Mouse (Mus musculus): ENCODE measurements around the gene Gm49336. TPM values are rescaled to one million over a fixed set of nuclear protein-coding genes. Genes with fewer than 3 reads are reported as not detected.
A peak's percentile ranks its signal among the peaks of the same experiment; 100 is the strongest.

Gm49336 gene
- total RNA-seq, 1 experiment from 2014 or later: 118 TPM

DNA sequence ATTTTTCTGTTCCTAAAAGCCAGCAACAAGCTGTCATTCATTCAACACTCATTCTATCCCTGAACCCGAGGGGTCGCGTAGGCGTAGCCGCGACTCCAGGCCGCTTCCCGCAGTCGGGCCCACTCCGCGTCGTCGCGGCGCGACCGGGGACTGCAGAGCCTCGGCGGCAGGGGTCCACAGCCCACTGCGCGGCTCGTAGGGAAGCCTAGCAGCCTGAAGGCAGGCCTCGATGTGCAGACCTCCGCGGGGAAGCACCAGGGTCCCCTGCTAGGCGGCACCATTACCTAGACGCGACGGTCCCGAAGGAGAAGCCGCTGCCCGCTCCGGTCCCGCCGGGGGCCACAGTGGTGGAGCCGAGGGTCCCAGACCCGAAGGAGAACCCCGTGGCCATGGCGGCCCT lies 428 bp downstream of the Gm49336 start:
- ATAC-seq (replicated peaks; ENCODE audit: low read depth, poor library complexity, severe bottlenecking): peak; percentile 19; the same call in 1 of the 2 replicates

DNA sequence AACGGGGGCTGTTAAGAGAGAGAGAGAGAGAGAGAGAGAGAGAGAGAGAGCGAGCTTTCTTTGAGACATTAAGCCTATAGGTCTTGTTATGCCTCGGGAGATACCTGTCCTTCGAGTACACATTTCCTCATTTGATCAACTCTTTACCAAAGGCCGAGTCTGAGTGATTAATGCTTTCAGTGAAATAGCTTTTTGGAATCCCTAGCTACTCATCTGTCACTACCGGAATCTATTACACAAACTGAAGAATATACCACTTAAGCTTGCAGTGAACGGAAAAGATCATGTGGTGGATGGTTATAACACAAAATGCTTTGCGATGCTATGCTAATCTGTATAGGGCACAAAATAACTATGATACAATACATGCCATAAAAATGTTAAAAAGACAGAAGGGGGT lies 941 bp downstream of the Gm49336 start:
- ATAC-seq (replicated peaks; ENCODE audit: low read depth, poor library complexity, severe bottlenecking): no peak

DNA sequence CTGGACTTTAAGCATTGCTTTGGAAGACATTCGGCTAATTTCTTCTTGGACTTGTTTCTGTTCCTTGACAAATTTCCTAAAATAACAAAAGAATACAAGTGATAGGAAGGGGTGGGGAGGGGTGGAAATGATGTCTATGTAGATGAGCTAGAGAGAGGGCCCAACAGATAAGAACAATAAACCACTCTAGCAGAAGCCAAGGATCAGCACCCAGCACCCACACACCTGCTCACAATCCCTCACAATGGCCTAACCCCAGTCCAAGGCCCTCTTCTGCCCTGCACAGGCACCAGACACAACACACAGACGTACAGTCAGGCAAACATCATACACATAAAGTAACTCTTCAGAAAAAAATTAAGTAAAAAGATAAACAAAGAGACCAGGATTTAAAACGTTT lies 12.8 kb downstream of the Gm49336 start:
- ATAC-seq (replicated peaks; ENCODE audit: low read depth, poor library complexity, severe bottlenecking): no peak

DNA sequence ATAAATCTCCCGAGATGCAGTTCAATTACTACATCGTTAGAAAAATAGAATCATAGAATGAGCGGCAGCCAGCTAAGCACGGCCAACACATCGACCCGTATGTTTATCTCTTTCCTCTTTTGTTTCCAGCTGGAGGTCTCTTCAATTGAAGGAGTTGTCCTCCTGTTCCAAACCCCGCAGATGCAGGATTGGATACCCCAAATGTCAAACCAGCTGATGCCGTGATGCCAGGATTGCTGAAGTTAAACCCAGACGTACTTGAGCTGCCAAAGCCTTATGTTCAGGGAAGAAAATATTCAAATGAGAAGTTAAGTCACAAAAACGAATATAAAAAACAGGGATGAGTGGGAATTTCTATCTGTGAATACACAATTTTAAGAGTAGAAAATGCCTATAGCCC lies 31.4 kb downstream of the Gm49336 start:
- no peak for ATAC-seq (replicated peaks; ENCODE audit: low read depth, poor library complexity, severe bottlenecking)

DNA sequence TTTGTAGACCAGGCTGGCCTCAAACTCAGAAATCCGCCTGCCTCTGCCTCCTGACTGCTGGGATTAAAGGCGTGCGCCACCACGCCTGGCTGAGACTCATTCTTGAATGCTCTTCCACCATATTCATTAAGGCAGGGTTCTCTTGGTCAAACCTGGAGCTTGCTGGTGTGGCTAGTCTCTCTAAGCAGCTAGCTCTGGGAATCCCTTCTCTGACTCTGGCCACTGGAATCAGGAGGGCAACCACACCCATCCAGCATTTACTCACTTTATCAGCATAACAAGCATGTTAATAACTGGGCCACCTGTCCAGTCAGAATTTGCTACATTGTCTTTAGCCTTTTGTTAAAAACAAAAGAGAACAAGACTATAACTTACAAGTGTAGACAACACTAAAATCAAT lies 33.7 kb downstream of the Gm49336 start:
- no peak for ATAC-seq (replicated peaks; ENCODE audit: low read depth, poor library complexity, severe bottlenecking)

DNA sequence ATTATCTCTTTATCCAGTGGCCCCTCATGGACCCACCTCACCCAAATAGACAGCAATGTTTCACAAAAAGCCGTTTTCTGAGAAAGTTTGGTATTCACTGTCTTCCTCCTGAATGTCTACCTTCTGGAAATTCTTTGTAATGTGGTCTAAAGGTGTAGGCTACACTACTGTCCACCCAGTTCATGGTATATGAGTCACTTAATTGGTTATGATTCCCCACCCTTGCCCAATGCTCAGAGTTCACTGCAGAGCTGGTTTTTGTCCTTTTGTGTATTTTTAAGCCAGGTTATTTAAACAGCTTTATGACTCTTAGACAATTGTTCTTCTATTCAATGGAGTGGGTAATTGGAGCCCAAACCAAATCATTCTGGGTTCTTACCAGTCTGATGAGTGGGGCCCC lies 35.2 kb downstream of the Gm49336 start:
- ATAC-seq (replicated peaks; ENCODE audit: low read depth, poor library complexity, severe bottlenecking): no peak

DNA sequence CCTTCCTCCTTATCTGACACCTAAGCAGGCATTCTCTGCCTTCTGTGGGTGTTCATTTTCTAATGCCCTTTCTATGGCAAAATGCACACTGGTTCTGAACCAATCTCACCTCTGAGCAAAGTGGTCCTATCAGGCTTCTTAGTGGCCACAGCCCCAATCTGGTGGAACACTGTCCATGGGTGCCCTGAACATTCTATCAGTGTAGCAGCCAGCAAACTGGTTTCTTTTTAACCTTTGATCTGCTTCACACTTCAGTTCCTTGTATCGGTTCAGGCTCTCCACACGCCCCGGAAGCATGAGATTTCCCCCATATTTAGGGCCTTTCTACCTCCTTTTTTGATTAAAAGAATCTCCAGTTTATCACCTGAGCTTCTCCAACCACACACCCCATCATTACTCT lies 36.3 kb downstream of the Gm49336 start:
- no peak for ATAC-seq (replicated peaks; ENCODE audit: low read depth, poor library complexity, severe bottlenecking)

DNA sequence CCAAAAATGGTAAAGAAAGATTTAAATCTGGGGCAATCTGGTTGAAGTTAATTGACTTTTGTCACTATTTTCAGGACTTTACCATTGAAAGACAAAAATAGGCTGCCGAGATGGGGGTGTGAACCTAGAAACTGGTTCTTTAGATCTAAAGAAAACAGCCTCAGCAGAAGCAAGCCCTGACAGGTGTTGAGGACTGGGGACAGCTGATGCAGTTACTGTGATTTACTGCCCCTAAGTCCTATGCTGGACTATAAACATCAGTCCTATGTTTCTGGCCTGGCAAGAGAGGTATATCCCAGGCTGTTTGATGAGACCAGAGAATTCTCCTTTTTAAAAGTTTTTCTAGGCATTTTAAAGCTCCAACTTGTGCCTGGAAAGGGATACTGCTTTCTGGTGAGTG lies 37.3 kb downstream of the Gm49336 start:
- ATAC-seq (replicated peaks; ENCODE audit: low read depth, poor library complexity, severe bottlenecking): no peak

DNA sequence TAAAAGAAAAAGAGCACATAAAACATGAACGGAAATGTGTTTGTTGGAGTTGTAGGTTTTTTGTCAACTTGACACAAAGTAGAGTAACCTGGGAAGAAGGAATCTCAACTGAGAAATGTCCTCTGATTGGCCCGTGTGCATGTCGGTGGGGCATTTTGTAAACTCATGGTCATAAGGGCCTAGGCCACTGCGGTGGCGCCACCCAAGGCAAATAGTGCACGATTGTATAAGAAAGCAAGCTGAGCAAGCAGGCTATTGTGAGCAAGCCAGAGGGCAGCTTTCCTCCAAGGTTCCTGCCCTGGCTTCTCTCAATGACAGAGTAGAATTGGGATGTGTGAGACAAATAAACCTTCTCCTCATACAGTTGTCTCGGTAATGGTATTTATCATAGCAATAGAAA lies 42.1 kb downstream of the Gm49336 start:
- no peak for ATAC-seq (replicated peaks; ENCODE audit: low read depth, poor library complexity, severe bottlenecking)

DNA sequence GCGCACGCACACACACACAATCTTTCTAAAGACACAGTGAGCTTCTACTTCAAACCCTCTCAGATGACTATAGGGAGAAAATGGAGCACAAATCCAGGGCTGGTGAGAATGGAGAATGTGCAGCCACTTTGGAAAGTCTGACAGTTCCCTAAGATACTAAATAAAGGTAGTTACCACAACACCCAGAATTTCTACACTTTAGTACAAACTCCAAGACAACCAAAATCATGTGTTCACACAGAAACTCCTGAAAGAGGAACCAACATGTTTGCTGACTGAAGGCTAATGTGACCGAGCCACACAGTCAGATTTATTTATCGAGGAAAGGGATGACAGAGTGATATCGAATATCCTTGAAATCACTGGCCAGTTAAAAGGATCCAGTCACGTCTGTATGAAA lies 46.3 kb downstream of the Gm49336 start:
- 0 out of 2 replicates have a peak, but pooled peaks have one; percentile 29 for ATAC-seq (replicated peaks; ENCODE audit: low read depth, poor library complexity, severe bottlenecking)

DNA sequence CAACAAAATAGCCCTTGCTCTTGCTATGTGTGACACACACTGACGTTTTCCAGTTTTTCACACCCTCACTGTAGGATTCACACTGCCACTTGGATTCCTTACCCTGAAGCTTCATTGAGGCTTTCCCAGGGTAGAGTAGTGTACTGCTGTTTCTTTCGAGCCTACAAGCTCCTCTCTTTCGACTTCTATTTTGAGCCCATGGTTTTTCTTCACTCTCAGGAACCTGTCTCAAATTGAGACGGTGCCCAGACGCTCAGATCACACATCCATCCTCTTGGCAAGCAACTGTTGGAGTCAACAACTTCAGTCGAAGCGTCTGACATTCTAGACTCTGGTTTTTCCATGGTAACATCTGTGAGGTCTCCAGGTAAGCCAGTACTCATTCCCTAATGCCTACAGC lies 54.4 kb downstream of the Gm49336 start, which contains the start of gene Atp8a2:
Gene Atp8a2, minus strand, starts transcription at position 296 of the 400 bp plus-strand sequence.
- no peak for ATAC-seq (replicated peaks; ENCODE audit: low read depth, poor library complexity, severe bottlenecking)

DNA sequence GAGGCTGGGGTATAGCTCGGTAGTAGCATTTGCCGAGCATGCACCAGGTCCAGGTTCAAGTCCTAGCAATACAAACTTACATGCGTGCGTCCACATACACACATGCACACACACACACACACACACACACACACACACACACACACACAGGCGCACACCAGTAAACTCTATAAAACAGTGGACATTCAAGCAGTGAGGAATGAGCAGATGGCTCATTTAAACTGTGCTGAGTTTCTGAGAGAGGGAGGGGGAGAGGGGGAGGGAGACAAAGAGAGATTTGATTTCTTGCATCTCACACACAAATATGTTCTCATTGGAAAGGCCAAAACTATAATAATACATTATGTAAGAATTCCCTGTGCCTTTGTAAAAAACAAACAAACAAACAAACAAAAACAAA lies 55.3 kb downstream of the Gm49336 start:
- ATAC-seq (replicated peaks; ENCODE audit: low read depth, poor library complexity, severe bottlenecking): no peak

DNA sequence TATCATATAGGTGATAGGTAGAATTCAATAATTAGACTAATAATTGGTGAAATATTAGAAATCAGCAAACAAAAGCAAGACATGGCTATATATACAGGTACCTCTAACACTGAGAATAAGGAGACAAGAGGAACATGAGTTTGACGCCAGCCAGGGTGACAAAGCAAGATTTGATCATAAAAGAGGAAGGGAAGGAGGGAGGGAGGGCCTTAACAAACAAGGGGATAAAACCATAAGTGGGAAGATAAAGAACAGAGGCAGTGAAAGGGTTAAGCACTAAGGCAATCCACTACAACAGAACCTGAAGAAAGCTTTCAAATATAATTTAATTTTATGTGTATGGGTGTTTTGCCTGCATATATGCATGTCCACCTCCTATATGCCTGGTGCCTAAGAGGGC lies 56.7 kb downstream of the Gm49336 start:
- peak; percentile 80 for ATAC-seq (replicated peaks; ENCODE audit: low read depth, poor library complexity, severe bottlenecking)

DNA sequence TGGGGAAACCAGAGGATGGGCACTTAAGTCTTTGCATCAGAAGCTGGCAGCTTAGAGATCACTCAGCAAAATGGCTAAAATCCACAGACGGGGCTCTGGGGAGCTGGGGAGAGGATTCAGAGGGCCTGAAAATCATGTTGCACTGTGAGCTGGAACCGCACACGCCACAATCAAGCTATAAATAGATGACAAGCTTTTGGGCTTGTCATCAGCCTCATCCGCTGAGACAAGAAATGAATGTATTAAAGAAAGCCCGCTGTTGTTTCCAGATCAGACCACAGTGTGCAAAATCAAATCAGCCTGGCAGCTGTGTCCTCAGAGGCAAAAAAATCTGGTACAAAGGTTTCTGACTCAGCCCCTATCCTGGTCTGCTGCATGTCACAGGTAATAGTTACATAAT lies 61.5 kb downstream of the Gm49336 start:
- no peak for ATAC-seq (replicated peaks; ENCODE audit: low read depth, poor library complexity, severe bottlenecking)

DNA sequence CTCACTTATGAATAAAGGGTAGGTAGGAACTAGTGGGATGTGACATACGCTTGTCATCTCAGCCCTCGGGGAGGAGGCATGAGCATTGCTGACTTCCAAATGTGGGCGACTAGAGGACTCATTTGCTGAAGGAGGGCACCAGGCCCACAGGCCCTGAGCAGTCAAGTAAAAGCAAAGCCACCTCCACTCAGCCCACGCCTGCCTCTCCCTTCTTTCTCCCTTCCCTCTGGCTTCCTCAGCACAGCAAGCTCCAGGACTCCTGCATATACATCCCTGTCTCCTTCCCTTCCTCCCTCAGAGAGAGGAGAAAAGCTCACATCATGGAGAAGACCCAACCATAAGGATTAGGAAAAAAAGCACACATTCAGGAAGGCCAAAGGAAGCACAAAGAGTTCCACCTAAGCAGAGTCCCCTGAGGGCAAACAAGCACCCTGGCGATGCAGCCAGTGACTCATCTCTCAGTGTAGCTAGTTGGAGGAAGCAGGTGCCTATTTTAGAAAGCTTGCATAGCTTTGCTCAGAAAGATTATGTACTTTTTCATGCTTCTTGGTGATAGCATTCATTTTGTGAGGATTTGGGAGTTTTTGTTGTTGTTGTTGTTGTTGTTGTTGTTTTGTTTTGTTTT lies 63.0 kb downstream of the Gm49336 start:
- ATAC-seq (replicated peaks; ENCODE audit: low read depth, poor library complexity, severe bottlenecking): no peak

DNA sequence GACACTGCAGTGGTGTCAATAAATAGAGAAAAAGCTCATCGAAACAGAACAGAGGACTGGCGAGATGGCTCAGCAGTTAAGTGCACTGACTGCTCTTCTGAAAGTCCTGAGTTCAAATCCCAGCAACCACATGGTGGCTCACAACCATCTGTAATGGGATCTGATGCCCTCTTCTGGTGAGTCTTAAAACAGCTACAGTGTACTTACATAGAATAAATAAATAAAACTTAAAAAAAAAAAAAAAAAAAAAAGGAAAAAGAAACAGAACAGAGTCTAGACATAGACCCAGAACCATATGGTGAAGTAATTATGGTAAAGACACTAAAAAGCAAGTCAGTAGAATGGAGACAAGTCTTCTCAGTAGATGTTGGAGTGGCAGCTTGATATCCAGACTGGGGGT lies 70.0 kb downstream of the Gm49336 start:
- no peak for ATAC-seq (replicated peaks; ENCODE audit: low read depth, poor library complexity, severe bottlenecking)

DNA sequence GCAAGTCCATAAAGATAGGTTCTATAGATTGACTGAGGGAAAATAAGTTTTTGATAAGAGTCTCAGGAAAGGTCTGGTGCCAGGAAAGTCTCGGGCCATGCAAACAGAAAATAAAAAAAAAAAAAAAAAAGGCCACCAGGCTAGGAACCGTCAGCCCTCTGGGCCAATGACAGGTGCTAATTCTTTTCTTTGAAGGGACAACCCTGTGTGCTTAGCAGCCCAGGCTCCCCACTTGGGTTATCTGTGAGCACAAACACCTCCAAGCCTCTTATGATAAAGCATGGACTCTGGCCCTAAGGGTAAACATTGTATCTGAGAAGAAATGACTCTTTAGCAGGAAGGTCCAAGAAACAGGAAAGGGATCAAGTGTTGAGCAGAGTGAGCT lies 72.7 kb downstream of the Gm49336 start:
- no peak for ATAC-seq (replicated peaks; ENCODE audit: low read depth, poor library complexity, severe bottlenecking)

DNA sequence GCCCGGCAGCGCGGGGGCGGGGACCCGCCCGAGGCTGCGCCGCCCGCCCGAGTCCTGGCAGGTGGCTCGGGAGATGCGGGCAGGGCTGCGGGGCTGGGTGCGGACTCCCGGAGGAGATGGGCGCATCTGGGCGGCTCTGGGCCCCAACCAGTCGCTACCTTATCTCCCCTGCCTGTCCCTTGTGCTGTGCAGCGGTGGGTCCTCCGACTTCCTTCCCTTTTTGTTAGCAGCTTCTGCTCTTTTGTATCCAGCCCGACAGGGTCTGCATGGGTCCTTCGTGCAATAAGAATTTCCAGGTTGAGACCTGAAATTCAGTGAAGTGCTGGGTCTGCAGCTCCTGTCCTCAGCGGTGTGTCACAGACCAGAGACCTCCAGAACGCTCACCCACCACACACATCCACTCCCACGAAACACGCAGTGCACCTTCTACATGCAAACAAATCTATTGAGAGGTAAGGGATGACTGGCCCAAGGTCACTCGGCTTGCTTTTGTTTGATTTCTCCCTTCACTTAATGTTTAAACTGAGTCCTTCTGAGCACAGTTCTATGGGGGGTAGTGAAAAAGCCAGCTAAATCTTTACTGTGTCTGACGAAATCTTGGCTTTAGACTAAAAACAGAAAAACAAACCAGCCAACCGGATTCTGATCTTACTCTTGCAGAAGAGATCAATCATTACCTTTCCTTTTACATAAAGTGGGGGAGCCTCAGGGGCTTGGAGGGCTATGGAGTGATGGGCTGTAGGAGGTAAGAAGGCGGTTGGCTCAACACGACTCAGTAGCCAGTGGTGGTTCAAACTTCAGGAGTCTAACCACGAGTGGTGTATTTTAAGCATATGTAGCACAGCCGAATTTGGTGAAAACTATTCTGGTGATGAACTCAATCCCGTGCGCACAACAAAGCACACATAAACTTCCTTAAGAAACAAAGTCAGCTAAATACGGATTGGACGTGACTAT lies 73.4 kb downstream of the Gm49336 start:
- peak; percentile 80 for ATAC-seq (replicated peaks; ENCODE audit: low read depth, poor library complexity, severe bottlenecking)

DNA sequence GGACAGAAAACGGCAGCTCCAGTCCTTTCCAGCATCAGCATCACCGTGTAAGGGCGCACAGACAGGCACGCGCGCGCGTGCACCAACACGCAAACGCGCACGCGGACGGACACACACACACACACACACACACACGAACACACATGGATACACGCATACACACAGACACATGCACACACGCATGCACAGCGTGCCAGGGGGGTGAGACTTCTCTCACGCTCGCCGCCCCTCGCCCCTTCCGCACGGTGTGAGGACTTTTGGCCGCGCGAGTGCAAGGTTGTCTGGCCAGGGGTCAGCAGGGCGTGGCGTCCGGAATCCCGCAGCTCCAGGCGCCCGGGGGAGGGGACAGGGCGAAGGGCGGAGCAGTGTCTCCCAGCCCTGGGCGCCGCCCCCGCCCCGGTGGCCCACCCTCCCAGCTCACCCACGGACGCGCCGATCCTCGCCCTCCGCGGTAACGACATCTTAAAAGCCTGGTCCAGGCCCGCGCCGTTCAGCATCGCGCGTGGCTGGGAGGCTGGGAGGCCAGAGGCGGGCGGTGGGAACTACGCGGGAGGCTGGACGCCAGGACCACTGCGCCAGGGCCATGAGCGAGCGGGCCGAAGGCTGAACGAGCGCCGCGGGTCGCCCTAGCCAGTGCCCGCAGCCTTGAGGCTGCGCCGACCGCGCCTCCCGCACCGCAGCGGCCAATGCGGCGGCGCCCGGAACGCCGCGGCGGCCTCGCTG lies 74.3 kb downstream of the Gm49336 start:
- peak; percentile 17; the same call in 1 of the 2 replicates for ATAC-seq (replicated peaks; ENCODE audit: low read depth, poor library complexity, severe bottlenecking)

DNA sequence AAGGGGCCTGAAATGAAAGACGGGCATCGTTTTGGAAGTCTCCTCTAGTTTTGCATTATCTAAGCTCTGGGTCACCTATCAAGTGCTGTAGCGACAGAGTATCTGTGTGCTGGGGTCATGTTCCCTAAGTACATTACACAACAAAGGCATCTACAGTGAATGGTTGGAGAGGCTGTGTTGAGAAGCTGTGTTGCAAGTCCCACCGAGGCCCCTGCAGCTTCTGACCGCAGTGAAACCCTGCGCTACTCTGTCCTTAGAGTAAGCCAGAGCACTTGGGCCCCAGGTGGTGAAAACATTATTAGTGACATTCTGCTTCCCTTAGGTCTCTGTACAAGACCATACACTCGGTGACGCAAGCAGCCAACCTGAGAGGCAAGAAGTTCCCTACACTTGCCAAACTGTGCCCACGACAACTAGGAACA lies 74.8 kb downstream of the Gm49336 start:
- peak; percentile 43 for ATAC-seq (replicated peaks; ENCODE audit: low read depth, poor library complexity, severe bottlenecking)

Data from common myeloid progenitor, adult 5-6 weeks (primary cell).